Mouse (Mus musculus) lung, adult 18-20 months (tissue): Measurements from ENCODE around the gene Fubp1.
"Not testable (repeated sequence)": the region's sequence is repeated elsewhere in the genome, so short reads cannot be mapped to it uniquely, and the experiment has no call there.

ENCODE experiments used
- DNase-seq, 2 experiments: peaks; one replicate each; pipeline ENCODE4 v3.0.0; 2022; ENCODE audit warnings: mixed read lengths in 2 of 2

The Fubp1 gene

GRCm38 (mm10) chr3:152193177-152193576 is 17.0 kb upstream of the Fubp1 start:
- DNase-seq: no peak

GRCm38 (mm10) chr3:152193635-152194097 is 16.6 kb upstream of the Fubp1 start:
- DNase-seq: peak; percentile 91 to 93

- DNase-seq: not testable (repeated sequence)
Observed at GRCm38 (mm10) chr3:152197246-152197645, 13.0 kb upstream of the Fubp1 start.

GRCm38 (mm10) chr3:152199125-152199524 is 11.1 kb upstream of the Fubp1 start:
- no peak for DNase-seq

GRCm38 (mm10) chr3:152201181-152201580 is 9.0 kb upstream of the Fubp1 start:
- no peak for DNase-seq

- DNase-seq: no peak
Observed at GRCm38 (mm10) chr3:152201651-152202050, 8.6 kb upstream of the Fubp1 start.

GRCm38 (mm10) chr3:152202942-152203341 is 7.3 kb upstream of the Fubp1 start:
- no peak for DNase-seq

GRCm38 (mm10) chr3:152203411-152203810 is 6.8 kb upstream of the Fubp1 start:
- DNase-seq: no peak

- no peak for DNase-seq
Observed at GRCm38 (mm10) chr3:152203996-152204395, 6.2 kb upstream of the Fubp1 start.

GRCm38 (mm10) chr3:152204577-152204976 is 5.6 kb upstream of the Fubp1 start:
- no peak for DNase-seq

GRCm38 (mm10) chr3:152207156-152207555 is 3.1 kb upstream of the Fubp1 start:
- DNase-seq: no peak

GRCm38 (mm10) chr3:152208096-152208885 is 1.9 kb upstream of the Fubp1 start:
- no peak for DNase-seq

- DNase-seq: peak; percentile 47 to 57
Observed at GRCm38 (mm10) chr3:152209177-152209966, 850 bp upstream of the Fubp1 start.

- peak; percentile 65 to 67 for DNase-seq
Observed at GRCm38 (mm10) chr3:152210728-152211391, 638 bp downstream of the Fubp1 start.

GRCm38 (mm10) chr3:152211731-152212279 is 1.6 kb downstream of the Fubp1 start:
- no peak for DNase-seq

GRCm38 (mm10) chr3:152213416-152213815 is 3.2 kb downstream of the Fubp1 start:
- DNase-seq: no peak

- no peak for DNase-seq
Observed at GRCm38 (mm10) chr3:152224918-152225317, 14.7 kb downstream of the Fubp1 start.

GRCm38 (mm10) chr3:152225906-152226305 is 15.7 kb downstream of the Fubp1 start:
- DNase-seq: no peak

- DNase-seq: no peak
Observed at GRCm38 (mm10) chr3:152228843-152229242, 18.6 kb downstream of the Fubp1 start.

GRCm38 (mm10) chr3:152229271-152229670 is 19.0 kb downstream of the Fubp1 start:
- DNase-seq: no peak

- DNase-seq: no peak
Observed at GRCm38 (mm10) chr3:152231333-152232100, 21.3 kb downstream of the Fubp1 start.

- no peak for DNase-seq
Observed at GRCm38 (mm10) chr3:152235238-152235637, 25.0 kb downstream of the Fubp1 start.
